Mouse (Mus musculus): ENCODE measurements at regions not wholly inside any gene's neighbourhood (a gene's known extent, or its start where the extent isn't known, plus 50 kb on each side); places are given as distances from the start of the nearest gene placed in this dataset.

- no peaks in the 10 kb centered on the region for H3K36me3 ChIP-seq (ENCODE audit: insufficient read depth, low read length)
- H3K27me3 ChIP-seq (ENCODE audit: insufficient read depth, low read length), result no peaks in the 10 kb centered on the region
- no peak overlapping the region for H3K4me2 ChIP-seq (ENCODE audit: low read depth, low read length)
- no peak overlapping the region for H3K9ac ChIP-seq (replicated peaks; ENCODE audit: low read length)
- no peak for TF ChIP-seq CTCF (IDR thresholded peaks at IDR 0.05; ENCODE audit: low read depth)
- no peak overlapping the region for H3K4me3 ChIP-seq (ENCODE audit: low read length)
- 81% methylated on average over 14 of the region's 14 CpGs for WGBS
- H3K9me3 ChIP-seq (ENCODE audit: low read length), result no peaks in the 10 kb centered on the region
- DNase-seq (ENCODE audit: low spot score) (no peak), ATAC-seq (no peak)
- no peak overlapping the region for H3K27ac ChIP-seq
- H3K4me1 ChIP-seq (ENCODE audit: insufficient read depth, low read length), result no peaks in the 10 kb centered on the region
Observed at GRCm38 (mm10) chr14:98749086-98750027, 244.8 kb downstream of the Rpl36a-ps1 start.

GRCm38 (mm10) chr14:98747159-98747775, 246.9 kb downstream of the Rpl36a-ps1 start:
- 82% methylated on average over 16 of the region's 16 CpGs for WGBS
- Histone ChIP-seq H3K9me3 (ENCODE audit: low read length) (no peaks in the 10 kb centered on the region), H3K27ac (no peak overlapping the region), H3K36me3 (ENCODE audit: insufficient read depth, low read length) (no peaks in the 10 kb centered on the region), H3K4me3 (ENCODE audit: low read length) (no peak overlapping the region), H3K9ac (replicated peaks; ENCODE audit: low read length) (no peak overlapping the region), H3K27me3 (ENCODE audit: insufficient read depth, low read length) (no peaks in the 10 kb centered on the region), H3K4me2 (ENCODE audit: low read depth, low read length) (no peak overlapping the region), H3K4me1 (ENCODE audit: insufficient read depth, low read length) (no peaks in the 10 kb centered on the region)
- no peak for DNase-seq (ENCODE audit: low spot score)
- no peak for TF ChIP-seq CTCF (IDR thresholded peaks at IDR 0.05; ENCODE audit: low read depth)
- ATAC-seq, result no peak

GRCm38 (mm10) chr14:98730375-98730774, 263.7 kb downstream of the Rpl36a-ps1 start:
- H3K4me2 ChIP-seq (ENCODE audit: low read depth, low read length), result no peak overlapping the region
- no peaks in the 10 kb centered on the region for H3K27me3 ChIP-seq (ENCODE audit: insufficient read depth, low read length)
- no peak overlapping the region for H3K9ac ChIP-seq (replicated peaks; ENCODE audit: low read length)
- 90% methylated on average over 3 of the region's 3 CpGs for WGBS
- no peaks in the 10 kb centered on the region for H3K36me3 ChIP-seq (ENCODE audit: insufficient read depth, low read length)
- no peak for DNase-seq (ENCODE audit: low spot score)
- no peaks in the 10 kb centered on the region for H3K9me3 ChIP-seq (ENCODE audit: low read length)
- no peaks in the 10 kb centered on the region for H3K4me1 ChIP-seq (ENCODE audit: insufficient read depth, low read length)
- no peak overlapping the region for H3K27ac ChIP-seq
- H3K4me3 ChIP-seq (ENCODE audit: low read length), result no peak overlapping the region
- TF ChIP-seq CTCF (IDR thresholded peaks at IDR 0.05; ENCODE audit: low read depth), result no peak
- ATAC-seq, result no peak

GRCm38 (mm10) chr14:98728863-98729262, 265.3 kb downstream of the Rpl36a-ps1 start:
- H3K27ac ChIP-seq, result no peak overlapping the region
- no peak overlapping the region for H3K9ac ChIP-seq (replicated peaks; ENCODE audit: low read length)
- ATAC-seq (no peak), DNase-seq (ENCODE audit: low spot score) (no peak)
- H3K27me3 ChIP-seq (ENCODE audit: insufficient read depth, low read length), result no peaks in the 10 kb centered on the region
- no peaks in the 10 kb centered on the region for H3K4me1 ChIP-seq (ENCODE audit: insufficient read depth, low read length)
- TF ChIP-seq CTCF (IDR thresholded peaks at IDR 0.05; ENCODE audit: low read depth), result no peak
- WGBS, result 78% methylated on average over 2 of the region's 2 CpGs
- H3K36me3 ChIP-seq (ENCODE audit: insufficient read depth, low read length), result no peaks in the 10 kb centered on the region
- no peaks in the 10 kb centered on the region for H3K9me3 ChIP-seq (ENCODE audit: low read length)
- no peak overlapping the region for H3K4me2 ChIP-seq (ENCODE audit: low read depth, low read length)
- H3K4me3 ChIP-seq (ENCODE audit: low read length), result no peak overlapping the region

- no peak for DNase-seq (ENCODE audit: low spot score)
- WGBS, result 77% methylated on average over 9 of the region's 9 CpGs
- Histone ChIP-seq H3K36me3 (ENCODE audit: insufficient read depth, low read length) (no peaks in the 10 kb centered on the region), H3K4me3 (ENCODE audit: low read length) (no peak overlapping the region), H3K9ac (replicated peaks; ENCODE audit: low read length) (no peak overlapping the region), H3K4me2 (ENCODE audit: low read depth, low read length) (no peak overlapping the region), H3K27me3 (ENCODE audit: insufficient read depth, low read length) (no peaks in the 10 kb centered on the region), H3K4me1 (ENCODE audit: insufficient read depth, low read length) (no peaks in the 10 kb centered on the region), H3K27ac (no peak overlapping the region), H3K9me3 (ENCODE audit: low read length) (no peaks in the 10 kb centered on the region)
- TF ChIP-seq CTCF (IDR thresholded peaks at IDR 0.05; ENCODE audit: low read depth), result no peak
- no peak for ATAC-seq
Observed at GRCm38 (mm10) chr14:98722481-98722880, 271.6 kb downstream of the Rpl36a-ps1 start.

GRCm38 (mm10) chr14:98721033-98721432, 273.1 kb downstream of the Rpl36a-ps1 start:
- H3K4me1 ChIP-seq (ENCODE audit: insufficient read depth, low read length), result no peaks in the 10 kb centered on the region
- no peak for ATAC-seq
- no peaks in the 10 kb centered on the region for H3K36me3 ChIP-seq (ENCODE audit: insufficient read depth, low read length)
- H3K4me2 ChIP-seq (ENCODE audit: low read depth, low read length), result no peak overlapping the region
- no peak overlapping the region for H3K4me3 ChIP-seq (ENCODE audit: low read length)
- DNase-seq (ENCODE audit: low spot score), result no peak
- no peak for TF ChIP-seq CTCF (IDR thresholded peaks at IDR 0.05; ENCODE audit: low read depth)
- H3K9me3 ChIP-seq (ENCODE audit: low read length), result no peaks in the 10 kb centered on the region
- 90% methylated on average over 2 of the region's 2 CpGs for WGBS
- no peaks in the 10 kb centered on the region for H3K27me3 ChIP-seq (ENCODE audit: insufficient read depth, low read length)
- H3K27ac ChIP-seq, result no peak overlapping the region
- no peak overlapping the region for H3K9ac ChIP-seq (replicated peaks; ENCODE audit: low read length)

GRCm38 (mm10) chr14:98708045-98708444, 286.1 kb downstream of the Rpl36a-ps1 start:
- no peak overlapping the region for H3K9ac ChIP-seq (replicated peaks; ENCODE audit: low read length)
- H3K4me3 ChIP-seq (ENCODE audit: low read length), result no peak overlapping the region
- no peaks in the 10 kb centered on the region for H3K27me3 ChIP-seq (ENCODE audit: insufficient read depth, low read length)
- H3K4me1 ChIP-seq (ENCODE audit: insufficient read depth, low read length), result no peaks in the 10 kb centered on the region
- H3K9me3 ChIP-seq (ENCODE audit: low read length), result no peaks in the 10 kb centered on the region
- no peak overlapping the region for H3K27ac ChIP-seq
- TF ChIP-seq CTCF (IDR thresholded peaks at IDR 0.05; ENCODE audit: low read depth), result no peak
- H3K36me3 ChIP-seq (ENCODE audit: insufficient read depth, low read length), result no peaks in the 10 kb centered on the region
- no peak overlapping the region for H3K4me2 ChIP-seq (ENCODE audit: low read depth, low read length)
- DNase-seq (ENCODE audit: low spot score), result no peak
- 26% methylated on average over 2 of the region's 2 CpGs for WGBS
- ATAC-seq, result no peak

All from hindbrain, postnatal 0 days (tissue).